Mouse (Mus musculus) urinary bladder, postnatal 0 days (tissue): ENCODE measurements around the gene E330014E10Rik. TPM values are rescaled to one million over a fixed set of nuclear protein-coding genes. Genes with fewer than 3 reads are reported as not detected.

Source experiments
- polyA plus RNA-seq: library from polyadenylated mRNA; unstranded; fragments of >200 nt; fragmentation: Nextera tagmentation; extraction: Ambion mirVana; gene quantifications from 2 replicates; pipeline ENCODE4 v1.2.1, GENCODE M21; 2015

The E330014E10Rik gene
- not detected in 2 replicates for polyA plus RNA-seq

DNA sequence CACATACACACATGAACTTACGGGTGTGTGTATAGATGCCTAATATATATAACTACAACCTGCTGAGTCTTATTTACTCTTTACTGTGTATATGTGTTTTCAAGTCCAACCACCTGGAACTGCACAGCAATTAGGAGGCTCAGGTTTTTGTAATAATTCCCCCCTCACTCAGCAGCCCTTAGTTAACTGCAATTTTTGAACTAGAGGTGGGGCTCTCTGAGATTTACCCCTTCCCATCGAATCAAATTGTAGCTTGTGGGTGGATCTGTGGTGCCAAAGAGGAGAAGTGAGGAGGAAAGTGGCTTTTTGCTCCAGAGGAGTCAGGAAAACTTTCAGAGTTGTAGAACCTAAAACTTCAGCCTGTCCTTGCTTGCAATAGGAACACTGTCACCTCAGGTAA lies at the start of gene E330014E10Rik:
E330014E10Rik (plus strand) TSS at position 301 of the 400 bp plus-strand sequence.

DNA sequence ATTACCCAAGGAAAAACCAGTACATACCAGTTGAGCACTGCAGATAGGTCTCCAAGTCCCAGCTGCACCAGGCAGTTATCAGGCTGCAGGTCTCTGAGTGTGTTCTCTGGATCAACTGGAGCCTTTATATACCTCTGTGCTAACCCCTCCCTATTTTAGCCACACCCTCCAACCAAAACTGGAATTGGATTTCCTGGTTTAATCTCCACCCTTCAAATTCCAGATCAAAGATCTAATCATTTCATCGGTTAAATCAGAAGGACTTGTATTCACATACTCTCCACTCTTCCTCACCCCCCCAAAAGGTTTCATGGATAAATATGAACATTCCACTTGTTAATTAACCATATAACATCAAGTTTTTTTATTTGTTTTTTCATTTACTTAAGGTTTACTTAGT lies 39.7 kb upstream of the E330014E10Rik start, which contains the start of gene Gm7978:
Gm7978 (minus strand) TSS at position 101 of the 400 bp plus-strand sequence.

DNA sequence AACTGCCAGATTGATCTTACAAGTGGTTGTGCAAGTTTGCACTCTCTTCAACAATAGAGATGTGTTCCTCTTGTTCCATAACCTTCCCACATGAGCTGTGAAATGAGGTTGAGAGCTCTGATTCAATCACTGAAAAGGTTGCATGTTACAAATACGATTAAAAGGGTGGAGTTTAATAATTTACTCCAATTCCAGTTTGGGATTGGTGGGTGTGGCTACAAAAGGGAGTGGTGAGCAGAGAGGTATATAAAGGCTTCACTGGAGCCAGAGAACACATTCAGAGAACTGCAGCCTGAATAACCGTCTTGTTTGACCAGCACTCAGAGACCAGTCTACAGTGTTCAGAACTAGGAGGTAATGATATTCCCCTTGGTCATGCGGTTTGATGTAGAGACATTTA lies 34.1 kb upstream of the E330014E10Rik start, which contains the start of gene Gm7982:
Gm7982 (plus strand) TSS at position 301 of the 400 bp plus-strand sequence.

Other genes starting within 250 kb of the E330014E10Rik start
- gene Gm7971, start 181.1 kb upstream of the E330014E10Rik start, polyA plus RNA-seq: not detected in 2 replicates
- not detected in 2 replicates for gene Gm7978, start 39.8 kb upstream of the E330014E10Rik start, polyA plus RNA-seq
- gene Gm7982, start 34.0 kb upstream of the E330014E10Rik start, polyA plus RNA-seq: not detected in 2 replicates
- 0.28 and 0.61 TPM in 2 replicates for gene Cxcl13, start 181.0 kb downstream of the E330014E10Rik start, polyA plus RNA-seq